Mouse (Mus musculus): ENCODE data around the gene Gm45234.

DNA sequence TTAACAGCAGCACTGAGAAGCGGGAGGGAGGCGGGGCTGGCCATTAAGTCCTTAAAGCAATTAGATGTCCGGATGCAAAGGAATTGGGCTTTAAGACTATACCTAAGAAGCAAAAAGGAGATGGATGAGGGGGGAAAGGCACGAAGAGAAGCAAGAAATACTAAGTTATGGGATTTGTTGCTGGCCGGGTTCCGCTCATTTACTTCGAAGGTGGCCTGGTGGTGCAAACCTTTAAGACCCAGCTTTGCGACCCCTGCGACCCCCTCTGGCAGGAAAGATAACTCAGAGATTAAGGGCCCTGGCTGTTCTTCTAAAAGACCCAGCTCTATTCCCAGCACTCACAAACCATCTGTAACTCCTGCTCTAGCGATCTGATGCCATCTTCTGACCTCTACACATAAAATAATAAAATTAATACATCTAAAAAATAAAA lies 24.2 kb upstream of the Gm45234 start:
- TF ChIP-seq CTCF (IDR thresholded peaks at IDR 0.05; ENCODE audit: low read depth) (no peak), EP300 (IDR thresholded peaks at IDR 0.05; ENCODE audit: low read depth) (no peak)

All from liver, embryonic 14.5 days (tissue).